Mouse (Mus musculus) right cerebral cortex, postnatal 10 days (tissue): ENCODE data around the gene Itprid2.
"Not testable (repeated sequence)": the region's sequence is repeated elsewhere in the genome, so short reads cannot be mapped to it uniquely, and the experiment has no call there.

Experiments
- DNase-seq, 2 experiments: peaks; one replicate each; pipeline ENCODE4 v3.0.0; 2021; ENCODE audit warnings: low spot score in 2 of 2

Itprid2 gene

DNA sequence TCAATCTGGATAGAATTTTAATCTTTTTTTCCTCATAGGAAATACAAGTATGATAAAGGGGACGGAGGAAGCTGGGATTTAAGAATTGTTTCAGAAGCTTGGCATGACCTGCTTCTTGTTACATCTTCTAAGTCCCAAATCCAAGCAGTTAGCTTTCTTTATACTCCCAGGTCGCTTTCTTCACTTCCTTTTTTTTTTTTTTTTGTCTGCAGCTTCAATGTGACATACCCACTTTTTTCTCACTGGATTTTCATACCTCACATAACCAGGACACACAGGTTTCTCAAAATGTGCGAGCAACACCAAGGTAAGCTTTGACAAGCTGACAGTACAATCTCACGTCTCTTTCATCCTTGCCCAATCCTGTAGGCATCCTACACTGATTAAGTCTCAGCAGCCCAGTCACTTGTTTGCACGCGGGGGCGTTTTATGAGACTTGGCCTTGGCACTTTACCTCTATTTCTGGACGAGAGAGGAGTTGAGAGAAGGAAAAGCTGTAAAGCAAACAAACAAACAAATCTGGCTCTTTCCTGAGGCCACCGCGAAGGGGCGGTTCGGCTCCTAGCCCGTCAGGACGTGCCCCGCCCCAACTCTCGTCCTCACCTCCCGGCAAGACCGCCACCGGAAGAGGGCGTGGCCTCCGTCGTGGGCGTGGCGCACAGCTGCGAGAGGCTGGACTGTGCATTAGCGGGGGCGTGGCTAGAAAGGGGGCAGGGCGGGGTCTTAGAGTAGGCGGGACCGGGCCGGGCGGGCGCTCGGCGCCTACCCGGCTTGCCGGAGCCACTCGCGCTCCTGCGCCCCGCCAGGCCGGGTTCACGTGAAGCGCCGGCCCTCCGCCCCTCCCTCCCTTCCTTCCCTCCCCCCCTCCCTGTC lies at the start of gene Itprid2:
TSS of gene Itprid2 (plus strand) at position 825 of the 873 bp plus-strand sequence.
- DNase-seq, result peak; percentile 95 to 97

GRCm38 (mm10) chr2:79596177-79596576 lies 39.0 kb upstream of the Itprid2 start:
- DNase-seq, result no peak

DNA sequence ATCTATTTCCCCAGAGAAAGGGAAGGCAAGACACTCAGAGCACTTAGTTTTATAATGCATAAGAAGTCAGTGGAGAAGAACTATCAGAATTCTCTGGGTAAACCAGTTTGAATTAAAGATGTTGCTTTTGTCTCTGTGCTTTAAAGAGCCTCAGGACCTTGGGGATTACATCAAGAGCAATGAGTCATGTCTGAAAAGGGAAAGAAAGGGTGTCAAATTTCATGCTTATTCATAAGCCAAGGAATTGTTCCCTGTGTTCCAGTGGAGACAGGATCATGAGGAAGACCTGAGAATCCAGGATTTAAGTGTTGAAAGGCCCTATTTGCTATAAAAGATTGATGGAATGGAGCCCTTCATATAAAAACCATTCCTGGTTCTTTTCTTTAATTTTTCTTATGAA lies 38.1 kb upstream of the Itprid2 start:
- DNase-seq, result no peak

GRCm38 (mm10) chr2:79601109-79601508 lies 34.0 kb upstream of the Itprid2 start:
- DNase-seq, result not testable (repeated sequence)

DNA sequence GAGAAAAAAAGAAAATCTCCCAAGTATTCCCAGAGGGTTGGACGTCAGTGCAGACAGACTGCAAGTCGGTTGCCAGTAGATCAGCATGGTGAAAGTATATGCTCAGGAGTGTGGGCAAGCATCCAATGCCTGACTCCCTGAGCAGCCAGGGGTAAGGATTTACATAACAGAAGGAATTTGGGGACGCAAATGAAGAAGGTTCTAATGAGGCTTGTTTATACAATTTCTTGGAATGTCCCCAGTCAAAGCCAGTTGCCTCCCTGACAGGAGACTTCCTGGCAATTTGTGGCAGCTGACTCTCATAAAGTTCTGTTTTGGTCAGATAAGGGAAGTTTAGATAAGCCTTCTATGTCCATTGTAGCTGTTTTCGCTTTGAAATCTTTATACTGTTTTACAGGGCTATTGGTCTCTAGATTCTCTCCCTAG lies 33.4 kb upstream of the Itprid2 start:
- DNase-seq, result no peak

- no peak for DNase-seq
These were observed 32.8 kb upstream of the Itprid2 start for GRCm38 (mm10) chr2:79602306-79602705.

DNA sequence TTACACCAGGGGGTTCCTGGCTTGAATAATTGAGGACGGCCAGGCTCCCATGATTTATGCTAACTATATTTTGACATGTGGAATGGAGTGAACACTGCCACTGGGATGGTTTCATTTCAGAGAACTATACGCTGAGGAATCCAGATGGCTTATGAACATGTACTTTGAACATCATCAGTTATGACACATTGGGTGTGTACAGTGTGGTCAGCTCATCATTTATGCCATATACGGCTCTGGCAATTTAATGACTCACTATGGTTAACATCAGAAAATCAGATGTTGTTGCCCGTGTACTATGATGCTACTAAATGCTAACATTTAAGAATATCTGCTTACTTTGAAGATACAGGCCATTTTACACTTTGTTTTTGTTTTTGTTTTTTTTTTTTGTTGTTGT lies 31.8 kb upstream of the Itprid2 start:
- no peak for DNase-seq

- DNase-seq, result no peak
These were observed 29.1 kb upstream of the Itprid2 start for GRCm38 (mm10) chr2:79606033-79606432.

DNA sequence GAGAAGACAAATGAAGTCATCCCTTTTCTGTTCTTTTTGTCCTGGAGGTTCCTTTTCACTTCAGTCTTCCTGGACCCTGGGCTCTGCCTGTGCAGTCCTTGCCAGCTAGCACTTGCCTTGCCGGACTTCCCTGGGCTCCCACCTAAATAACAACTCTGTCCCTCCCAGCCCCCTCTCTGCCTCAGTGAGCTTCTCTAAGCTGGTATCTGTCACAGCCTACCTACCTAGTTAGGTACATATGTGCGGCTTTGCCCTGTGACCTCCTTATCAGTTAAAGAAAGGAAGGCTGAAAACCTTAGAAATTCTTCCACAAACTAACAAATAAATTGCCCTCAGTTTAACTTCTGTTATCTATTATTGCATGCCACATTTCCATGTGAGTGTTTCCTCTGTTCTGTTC lies 28.0 kb upstream of the Itprid2 start:
- no peak for DNase-seq

DNA sequence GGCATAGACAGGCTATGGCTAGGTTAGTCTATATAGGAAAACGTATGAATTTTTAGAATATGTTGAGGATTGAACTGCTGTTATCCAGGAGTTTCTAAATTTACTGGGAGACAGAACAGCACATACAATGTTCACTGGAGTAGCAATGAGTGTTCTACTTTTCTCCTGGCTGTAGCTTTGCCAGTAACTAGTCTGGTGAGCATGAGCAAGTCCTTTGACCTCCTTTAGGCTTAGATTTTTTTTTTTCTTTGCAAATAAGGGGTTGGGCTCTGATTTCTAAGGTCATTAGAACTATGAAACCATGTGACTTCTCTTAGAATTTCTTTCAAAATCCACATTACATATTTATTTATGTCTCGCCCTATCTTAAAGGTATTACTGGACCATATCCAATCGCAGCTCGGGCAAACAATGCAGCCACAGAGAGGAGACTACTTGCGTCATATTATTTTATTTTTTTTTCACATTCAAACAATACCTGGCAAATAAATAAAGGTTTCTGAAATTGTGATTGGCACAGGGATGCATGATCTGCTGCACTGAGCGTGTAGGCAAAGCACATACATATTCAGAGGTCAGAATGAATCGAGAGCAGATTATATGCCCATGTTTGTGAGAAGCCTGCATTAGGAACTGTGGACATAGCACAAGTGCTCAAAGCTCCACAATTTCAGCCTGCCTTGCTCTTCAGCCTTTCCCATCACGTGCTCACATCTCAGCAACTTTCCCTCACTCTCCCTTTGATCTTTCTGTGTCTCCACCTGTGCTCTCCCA lies 26.7 kb upstream of the Itprid2 start:
- no peak for DNase-seq

GRCm38 (mm10) chr2:79610894-79611293 lies 24.3 kb upstream of the Itprid2 start:
- no peak for DNase-seq

- DNase-seq, result no peak
These were observed 17.0 kb upstream of the Itprid2 start for GRCm38 (mm10) chr2:79618145-79618544.

DNA sequence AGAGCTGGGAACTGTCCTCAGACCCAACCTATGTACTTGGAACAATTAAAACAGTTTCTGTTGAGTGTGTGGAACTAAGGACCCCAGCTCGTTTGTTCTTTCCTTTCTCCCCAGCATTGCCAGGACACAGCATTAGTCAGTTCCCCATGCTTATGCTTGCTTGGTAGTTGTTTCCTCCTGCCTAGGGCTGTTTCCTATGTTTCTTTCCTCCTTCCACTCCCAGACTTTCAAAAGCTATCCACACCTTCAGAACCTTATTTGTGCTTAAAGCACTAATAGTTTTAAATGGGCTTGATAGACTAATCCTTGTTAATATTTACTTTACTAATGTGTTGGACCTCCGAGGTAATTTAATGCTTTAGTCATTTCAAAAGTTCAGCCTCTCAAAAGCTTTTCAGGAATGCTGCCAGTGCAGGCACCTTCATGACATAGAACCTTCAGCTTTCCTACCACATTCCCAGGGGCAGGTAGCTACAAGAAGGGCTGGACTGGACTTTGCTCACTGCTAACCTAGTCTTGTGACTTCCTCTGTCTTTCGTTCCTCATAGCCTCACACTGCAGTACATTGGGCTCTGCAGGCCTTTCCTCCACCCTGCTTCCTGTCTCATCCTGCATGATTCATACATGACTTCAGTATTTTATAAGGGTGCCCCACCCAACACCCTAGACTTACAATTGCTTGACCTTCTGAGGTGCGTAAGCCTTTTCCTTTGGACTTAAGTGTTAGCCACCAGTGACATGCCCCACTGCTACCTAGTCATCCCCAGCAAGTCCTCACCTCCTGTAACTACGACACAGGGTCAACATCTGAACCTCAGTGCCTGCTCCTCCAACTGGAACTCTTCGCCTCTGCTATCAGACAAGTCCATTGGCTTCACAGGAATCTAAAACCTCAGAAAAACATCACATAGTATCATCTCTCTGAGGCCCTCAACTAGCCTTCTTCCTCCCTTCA lies 16.3 kb upstream of the Itprid2 start:
- DNase-seq, result no peak

GRCm38 (mm10) chr2:79623256-79623655 lies 11.9 kb upstream of the Itprid2 start:
- no peak for DNase-seq

- DNase-seq, result no peak
These were observed 7.5 kb upstream of the Itprid2 start for GRCm38 (mm10) chr2:79627624-79628023.

DNA sequence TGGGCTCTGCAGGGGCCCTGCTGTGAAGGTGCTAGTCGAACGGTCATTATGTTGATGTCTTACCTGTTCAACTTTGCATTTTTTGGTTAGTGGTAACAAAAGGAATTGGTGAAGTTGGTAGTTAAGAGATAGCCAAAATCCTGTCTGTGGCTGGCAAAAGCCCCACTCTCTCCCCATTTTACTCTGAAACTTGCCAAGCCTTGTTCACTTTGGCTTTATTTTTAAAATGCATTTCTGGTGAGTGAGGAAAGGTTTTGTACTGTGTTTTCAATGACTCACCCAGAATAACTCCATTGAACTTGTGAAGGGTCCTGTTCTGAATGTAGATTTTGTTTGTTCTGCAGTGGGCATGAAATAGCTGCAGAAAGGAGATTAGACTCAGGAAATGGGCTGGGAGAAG lies 4.9 kb upstream of the Itprid2 start:
- DNase-seq, result no peak

DNA sequence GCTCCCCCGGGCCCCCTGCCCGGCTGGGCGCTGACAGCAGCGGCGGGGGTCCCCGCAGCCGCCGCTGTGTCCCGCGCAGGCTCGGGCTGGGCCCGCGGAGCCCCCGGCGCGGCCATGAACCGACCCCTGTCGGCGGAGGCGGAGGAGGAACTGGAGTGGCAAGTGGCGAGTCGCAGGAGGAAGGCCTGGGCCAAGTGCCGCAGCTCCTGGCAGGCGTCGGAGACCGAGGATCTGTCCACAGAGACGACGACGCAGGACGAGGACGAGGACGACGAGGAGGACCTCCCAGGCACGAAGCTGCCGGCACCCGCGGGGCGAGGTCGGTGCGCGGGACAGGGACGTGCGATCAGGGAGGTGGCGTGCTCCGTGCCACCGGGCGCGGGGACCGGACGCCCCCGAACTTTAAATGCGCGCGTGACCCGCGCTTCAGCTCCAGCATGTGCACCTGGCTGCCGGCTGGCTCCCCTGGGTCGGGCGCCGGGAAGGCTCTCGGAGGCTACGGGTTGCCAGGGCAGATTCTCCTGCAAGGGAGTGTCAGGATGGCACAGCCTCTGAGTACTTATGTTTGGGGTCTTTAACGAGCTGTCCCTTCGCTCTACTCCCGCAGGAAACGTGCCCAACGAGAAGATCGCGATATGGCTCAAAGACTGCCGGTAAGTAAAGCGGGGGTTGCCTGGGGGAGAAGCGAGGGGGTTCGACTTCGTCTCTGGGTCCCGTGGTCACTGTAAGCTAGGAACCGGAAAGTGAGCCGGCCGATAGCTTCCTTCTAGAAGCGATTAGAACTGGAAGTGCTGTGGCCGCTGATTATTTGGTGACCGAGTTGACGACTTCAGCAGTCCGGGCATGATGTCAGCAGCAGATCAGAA lies 507 bp downstream of the Itprid2 start:
- DNase-seq, result peak; percentile 74 to 76

GRCm38 (mm10) chr2:79638924-79639323 lies 3.8 kb downstream of the Itprid2 start:
- DNase-seq, result no peak

- peak in 1 of 2 experiments; percentile 49 for DNase-seq
These were observed 11.1 kb downstream of the Itprid2 start for GRCm38 (mm10) chr2:79646237-79646688.

GRCm38 (mm10) chr2:79647094-79647493 lies 11.9 kb downstream of the Itprid2 start:
- DNase-seq, result no peak

- no peak for DNase-seq
These were observed 12.6 kb downstream of the Itprid2 start for GRCm38 (mm10) chr2:79647728-79648127.
